Mouse (Mus musculus): Measurements from ENCODE around the gene Olfr1309. TPM values are rescaled to one million over a fixed set of nuclear protein-coding genes. Genes with fewer than 3 reads are reported as not detected.
"Not testable (repeated sequence)": the region's sequence is repeated elsewhere in the genome, so short reads cannot be mapped to it uniquely, and the experiment has no call there.

Olfr1309 gene
- not detected in 2 replicates for polyA plus RNA-seq (2012; rRNA removed)

GRCm38 (mm10) chr2:111990181-111990580 lies at the start of gene Olfr1309:
TSS of gene Olfr1309 (minus strand) at chr2:111990281.
- Histone ChIP-seq H3K4me3 (ENCODE audit: low read depth, low read length) (no peak within 1 kb of the TSS), H3K36me3 (ENCODE audit: control insufficient read depth, insufficient read depth, low read length) (no peaks in the 10 kb centered on the region), H3K27ac (ENCODE audit: insufficient read depth, low read depth, low read length) (no peak within 1 kb of the TSS), H3K4me1 (ENCODE audit: control insufficient read depth, insufficient read depth, insufficient read length, low read length) (no peaks in the 10 kb centered on the region), H3K27me3 (ENCODE audit: control insufficient read depth, insufficient read depth, low read length) (no peaks in the 10 kb centered on the region)
- no peak for TF ChIP-seq CTCF (IDR thresholded peaks at IDR 0.05; ENCODE audit: extremely low read depth, insufficient read length, insufficient replicate concordance, low read depth, low read length)
- TF ChIP-seq POLR2A (IDR thresholded peaks at IDR 0.05; ENCODE audit: low read depth, low read length), result no peak
- WGBS, result 48% methylated on average over 1 of the region's 1 CpGs

- H3K4me3 ChIP-seq (ENCODE audit: low read depth, low read length); H3K27me3 ChIP-seq (ENCODE audit: control insufficient read depth, insufficient read depth, low read length); H3K27ac ChIP-seq (ENCODE audit: insufficient read depth, low read depth, low read length); H3K4me1 ChIP-seq (ENCODE audit: control insufficient read depth, insufficient read depth, insufficient read length, low read length); H3K36me3 ChIP-seq (ENCODE audit: control insufficient read depth, insufficient read depth, low read length): not testable (repeated sequence)
- 46% methylated on average over 6 of the region's 6 CpGs for WGBS
Measured at GRCm38 (mm10) chr2:112026971-112027370, 36.9 kb upstream of the Olfr1309 start.

DNA sequence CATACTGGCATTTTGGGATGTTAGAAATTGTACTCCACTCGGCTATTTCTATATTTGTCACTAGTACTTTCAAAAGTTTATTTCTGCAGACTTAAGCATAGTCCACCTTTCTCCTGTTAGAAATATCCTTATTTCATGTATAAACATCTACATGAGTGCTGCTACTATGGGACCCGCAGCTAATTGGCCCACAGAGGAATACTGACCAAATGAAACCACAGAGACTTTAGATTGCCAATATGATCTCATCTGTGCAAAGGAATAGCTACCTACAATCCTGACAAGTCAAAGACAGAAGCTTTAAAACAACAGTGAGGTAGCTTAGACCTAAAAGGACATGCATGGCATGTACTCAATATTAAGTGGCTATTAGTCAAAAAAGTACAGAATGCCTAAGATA lies 34.2 kb upstream of the Olfr1309 start, which contains the start of gene Olfr1311:
Olfr1311 (minus strand) TSS at position 101 of the 400 bp plus-strand sequence.
- no peaks in the 10 kb centered on the region for H3K27me3 ChIP-seq (ENCODE audit: control insufficient read depth, insufficient read depth, low read length)
- no peak within 1 kb of the TSS for H3K27ac ChIP-seq (ENCODE audit: insufficient read depth, low read depth, low read length)
- TF ChIP-seq CTCF (IDR thresholded peaks at IDR 0.05; ENCODE audit: extremely low read depth, insufficient read length, insufficient replicate concordance, low read depth, low read length) (no peak), POLR2A (IDR thresholded peaks at IDR 0.05; ENCODE audit: low read depth, low read length) (no peak)
- H3K4me3 ChIP-seq (ENCODE audit: low read depth, low read length), result no peak within 1 kb of the TSS
- WGBS, result 91% methylated on average over 2 of the region's 2 CpGs
- no peaks in the 10 kb centered on the region for H3K36me3 ChIP-seq (ENCODE audit: control insufficient read depth, insufficient read depth, low read length)
- no peaks in the 10 kb centered on the region for H3K4me1 ChIP-seq (ENCODE audit: control insufficient read depth, insufficient read depth, insufficient read length, low read length)

DNA sequence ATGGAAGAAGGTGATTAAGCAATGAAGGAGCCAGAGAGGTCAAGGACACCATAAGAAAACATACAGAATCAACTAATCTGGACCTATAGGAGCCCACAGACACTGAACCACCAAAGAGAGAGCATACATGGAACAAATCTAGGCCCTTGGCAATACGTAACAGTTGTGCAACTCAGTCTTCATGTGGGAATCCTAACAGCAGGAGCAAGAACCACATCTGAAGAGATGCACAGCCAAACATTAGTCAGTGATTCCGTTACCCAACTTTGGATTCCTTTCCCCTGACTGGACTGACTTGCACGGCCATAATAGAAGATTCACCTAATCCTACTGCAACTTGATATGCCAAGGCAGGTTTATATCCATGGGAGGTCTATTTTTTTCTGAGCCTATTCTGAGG lies 24.8 kb upstream of the Olfr1309 start:
- no peaks in the 10 kb centered on the region for H3K4me1 ChIP-seq (ENCODE audit: control insufficient read depth, insufficient read depth, insufficient read length, low read length)
- H3K27me3 ChIP-seq (ENCODE audit: control insufficient read depth, insufficient read depth, low read length), result no peaks in the 10 kb centered on the region
- no peak overlapping the region for H3K4me3 ChIP-seq (ENCODE audit: low read depth, low read length)
- no peaks in the 10 kb centered on the region for H3K36me3 ChIP-seq (ENCODE audit: control insufficient read depth, insufficient read depth, low read length)
- H3K27ac ChIP-seq (ENCODE audit: insufficient read depth, low read depth, low read length), result no peak overlapping the region
- WGBS, result 82% methylated on average over 3 of the region's 3 CpGs
- TF ChIP-seq CTCF (IDR thresholded peaks at IDR 0.05; ENCODE audit: extremely low read depth, insufficient read length, insufficient replicate concordance, low read depth, low read length) (no peak), POLR2A (IDR thresholded peaks at IDR 0.05; ENCODE audit: low read depth, low read length) (no peak)

GRCm38 (mm10) chr2:112012608-112013007 lies 22.5 kb upstream of the Olfr1309 start, which contains the start of gene Olfr1310:
TSS of gene Olfr1310 (minus strand) at chr2:112012708.
- TF ChIP-seq POLR2A (IDR thresholded peaks at IDR 0.05; ENCODE audit: low read depth, low read length) (no peak), CTCF (IDR thresholded peaks at IDR 0.05; ENCODE audit: extremely low read depth, insufficient read length, insufficient replicate concordance, low read depth, low read length) (no peak)
- Histone ChIP-seq H3K4me1 (ENCODE audit: control insufficient read depth, insufficient read depth, insufficient read length, low read length) (no peaks in the 10 kb centered on the region), H3K27me3 (ENCODE audit: control insufficient read depth, insufficient read depth, low read length) (no peaks in the 10 kb centered on the region), H3K4me3 (ENCODE audit: low read depth, low read length) (no peak within 1 kb of the TSS), H3K36me3 (ENCODE audit: control insufficient read depth, insufficient read depth, low read length) (no peaks in the 10 kb centered on the region), H3K27ac (ENCODE audit: insufficient read depth, low read depth, low read length) (no peak within 1 kb of the TSS)

- no peaks in the 10 kb centered on the region for H3K36me3 ChIP-seq (ENCODE audit: control insufficient read depth, insufficient read depth, low read length)
- H3K27ac ChIP-seq (ENCODE audit: insufficient read depth, low read depth, low read length), result no peak within 1 kb of the TSS
- 22% methylated on average over 1 of the region's 1 CpGs for WGBS
- no peaks in the 10 kb centered on the region for H3K27me3 ChIP-seq (ENCODE audit: control insufficient read depth, insufficient read depth, low read length)
- no peaks in the 10 kb centered on the region for H3K4me1 ChIP-seq (ENCODE audit: control insufficient read depth, insufficient read depth, insufficient read length, low read length)
- no peak within 1 kb of the TSS for H3K4me3 ChIP-seq (ENCODE audit: low read depth, low read length)
- TF ChIP-seq CTCF (IDR thresholded peaks at IDR 0.05; ENCODE audit: extremely low read depth, insufficient read length, insufficient replicate concordance, low read depth, low read length) (no peak), POLR2A (IDR thresholded peaks at IDR 0.05; ENCODE audit: low read depth, low read length) (no peak)
Measured at GRCm38 (mm10) chr2:111964844-111965243, 25.2 kb downstream of the Olfr1309 start, which contains the start of gene Olfr1308. TSS of gene Olfr1308 (minus strand) at chr2:111964944.

GRCm38 (mm10) chr2:111949340-111949739 lies 40.7 kb downstream of the Olfr1309 start, which contains the start of gene Olfr1307:
TSS of gene Olfr1307 (minus strand) at chr2:111949440.
- WGBS, result 79% methylated on average over 1 of the region's 1 CpGs
- no peaks in the 10 kb centered on the region for H3K36me3 ChIP-seq (ENCODE audit: control insufficient read depth, insufficient read depth, low read length)

More at GRCm38 (mm10) chr2:111949340-111949739, 40.7 kb downstream of the Olfr1309 start, which contains the start of gene Olfr1307:
- no peak within 1 kb of the TSS for H3K4me3 ChIP-seq (ENCODE audit: low read depth, low read length)
- no peak for TF ChIP-seq CTCF (IDR thresholded peaks at IDR 0.05; ENCODE audit: extremely low read depth, insufficient read length, insufficient replicate concordance, low read depth, low read length)
- no peak for TF ChIP-seq POLR2A (IDR thresholded peaks at IDR 0.05; ENCODE audit: low read depth, low read length)
- H3K4me1 ChIP-seq (ENCODE audit: control insufficient read depth, insufficient read depth, insufficient read length, low read length), result no peaks in the 10 kb centered on the region
- H3K27me3 ChIP-seq (ENCODE audit: control insufficient read depth, insufficient read depth, low read length), result no peaks in the 10 kb centered on the region
- no peak within 1 kb of the TSS for H3K27ac ChIP-seq (ENCODE audit: insufficient read depth, low read depth, low read length)

Other genes with a start within 250 kb of the Olfr1309 start
- gene Olfr1301, start 239.3 kb downstream of the Olfr1309 start, polyA plus RNA-seq (2012; rRNA removed), result not detected in 2 replicates
- gene Olfr1302, start 212.9 kb downstream of the Olfr1309 start, polyA plus RNA-seq (2012; rRNA removed), result not detected in 2 replicates
- not detected in 2 replicates for gene Olfr1303, start 169.9 kb downstream of the Olfr1309 start, polyA plus RNA-seq (2012; rRNA removed)
- gene Olfr1305, start 113.1 kb downstream of the Olfr1309 start, polyA plus RNA-seq (2012; rRNA removed), result not detected in 2 replicates
- gene Olfr1306, start 74.0 kb downstream of the Olfr1309 start, polyA plus RNA-seq (2012; rRNA removed), result not detected in 2 replicates
- not detected in 2 replicates for gene Olfr1307, start 40.8 kb downstream of the Olfr1309 start, polyA plus RNA-seq (2012; rRNA removed)
- gene Olfr1308, start 25.3 kb downstream of the Olfr1309 start, polyA plus RNA-seq (2012; rRNA removed), result not detected in 2 replicates
- gene Olfr1310, start 22.4 kb upstream of the Olfr1309 start, polyA plus RNA-seq (2012; rRNA removed), result not detected in 2 replicates
- not detected in 2 replicates for gene Olfr1311, start 34.1 kb upstream of the Olfr1309 start, polyA plus RNA-seq (2012; rRNA removed)
- not detected in 2 replicates for gene Olfr1312, start 60.0 kb upstream of the Olfr1309 start, polyA plus RNA-seq (2012; rRNA removed)
- gene Olfr1313, start 87.6 kb upstream of the Olfr1309 start, polyA plus RNA-seq (2012; rRNA removed), result not detected in 2 replicates
- not detected in 2 replicates for gene Olfr1314, start 106.5 kb upstream of the Olfr1309 start, polyA plus RNA-seq (2012; rRNA removed)
- not detected in 2 replicates for gene Olfr1315-ps1, start 125.2 kb upstream of the Olfr1309 start, polyA plus RNA-seq (2012; rRNA removed)
- not detected in 2 replicates for gene Olfr1316, start 144.7 kb upstream of the Olfr1309 start, polyA plus RNA-seq (2012; rRNA removed)
- gene Olfr1317, start 150.0 kb upstream of the Olfr1309 start, polyA plus RNA-seq (2012; rRNA removed), result not detected in 2 replicates
- not detected in 2 replicates for gene Olfr1318, start 163.9 kb upstream of the Olfr1309 start, polyA plus RNA-seq (2012; rRNA removed)
- gene Lpcat4, start 249.2 kb upstream of the Olfr1309 start, polyA plus RNA-seq (2012; rRNA removed), result 28.5 and 38.7 TPM in 2 replicates